Mouse (Mus musculus) heart, embryonic 12.5 days (tissue): ENCODE results near the gene Actl9. TPM values are rescaled to one million over a fixed set of nuclear protein-coding genes. Genes with fewer than 3 reads are reported as not detected.
A peak's percentile ranks its signal among the peaks of the same experiment; 100 is the strongest.

ENCODE experiments used
- ATAC-seq: fragments of 200-750 bp; cut with Nextera tagmentation; 2 replicates; pipeline ENCODE4 v1.8.0; 2017; ENCODE audit warnings: moderate TSS enrichment, moderate library complexity; ENCODE audit not compliant: insufficient number of reproducible peaks, low FRiP score
- H3K27ac ChIP-seq: fragments of 300-500 bp; sonication (generic); 2 replicates; pipeline ENCODE4 v1.5.1; 2016; ENCODE audit warnings: mild to moderate bottlenecking, moderate library complexity; ENCODE audit not compliant: poor library complexity, severe bottlenecking
- H3K27me3 ChIP-seq: fragments of 300-500 bp; sonication (generic); replicated peaks from 2 replicates; pipeline ENCODE4 v1.6.1; 2016; ENCODE audit warnings: mild to moderate bottlenecking, moderate library complexity
- H3K36me3 ChIP-seq: fragments of 300-500 bp; sonication (generic); 2 replicates; pipeline ENCODE4 v1.6.1; 2016; ENCODE audit warnings: mild to moderate bottlenecking, moderate library complexity
- H3K4me1 ChIP-seq: fragments of 300-500 bp; sonication (generic); replicated peaks from 2 replicates; pipeline ENCODE4 v1.6.1; 2016; ENCODE audit warnings: mild to moderate bottlenecking
- H3K4me2 ChIP-seq: fragments of 300-500 bp; sonication (generic); 2 replicates; pipeline ENCODE4 v1.6.1; 2016; ENCODE audit warnings: mild to moderate bottlenecking, moderate library complexity
- H3K4me3 ChIP-seq: fragments of 300-500 bp; sonication (generic); 2 replicates; pipeline ENCODE4 v1.5.1; 2016; ENCODE audit warnings: mild to moderate bottlenecking
- H3K9ac ChIP-seq: fragments of 300-500 bp; sonication (generic); 2 replicates; pipeline ENCODE4 v1.6.1; 2016; ENCODE audit warnings: mild to moderate bottlenecking, moderate library complexity
- H3K9me3 ChIP-seq: fragments of 300-500 bp; sonication (generic); replicated peaks from 2 replicates; pipeline ENCODE4 v1.6.1; 2016; ENCODE audit warnings: mild to moderate bottlenecking, moderate library complexity
- WGBS: fragments of 180-500 bp; shearing (Covaris S2); methylation state at CpG from one replicate; pipeline ENCODE4 v1.1.7; 2016; 5-methylcytosine and 5-hydroxymethylcytosine counted together
- polyA plus RNA-seq: library from polyadenylated mRNA; unstranded; fragments of >200 nt; fragmentation: Nextera tagmentation; extraction: Ambion mirVana; gene quantifications from 2 replicates; pipeline ENCODE4 v1.2.1, GENCODE M21; 2016

The Actl9 gene
- polyA plus RNA-seq: not detected in 2 replicates

DNA sequence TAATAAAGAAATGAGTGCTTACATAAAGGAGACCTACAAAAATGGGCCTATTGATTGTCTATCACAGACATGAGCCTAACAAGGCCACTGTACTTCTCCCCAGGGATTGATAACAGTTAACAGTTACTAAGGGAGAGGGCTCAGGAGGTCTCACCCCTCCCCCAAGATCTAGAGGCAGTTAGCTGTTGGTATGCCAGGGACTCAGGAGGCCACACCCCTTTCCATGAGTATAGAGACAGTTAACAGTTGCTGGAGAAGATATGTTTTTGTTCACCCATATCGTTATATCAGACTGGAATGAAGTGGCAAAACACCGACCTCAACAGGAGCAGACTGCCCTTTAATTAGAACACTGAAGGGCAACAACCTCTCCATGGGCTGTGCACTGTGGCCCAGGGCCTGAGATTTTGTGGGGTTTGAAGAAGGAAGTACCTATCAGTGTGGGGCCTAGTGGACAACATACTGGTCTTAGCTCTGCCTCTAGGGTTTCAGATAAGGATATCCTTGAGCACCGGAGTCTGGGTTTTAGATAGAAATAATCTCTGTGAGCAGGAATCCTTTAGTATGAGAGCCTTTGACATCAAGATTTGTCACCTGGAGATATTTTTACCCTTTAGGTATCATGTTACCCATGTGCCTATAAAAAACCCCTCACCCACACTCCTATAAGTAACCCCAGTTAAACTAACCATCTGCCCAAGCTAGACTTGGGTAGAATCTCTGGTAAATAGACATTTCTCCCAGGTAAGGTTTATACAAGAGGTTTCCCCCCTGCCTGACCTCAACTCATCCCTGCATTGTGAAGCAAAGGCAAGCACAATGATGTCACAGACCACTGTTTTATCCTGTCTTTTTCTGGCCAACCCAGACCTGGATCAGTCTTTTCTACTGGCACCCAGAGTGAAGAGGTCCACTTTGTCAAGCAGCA, at the start of gene Actl9:
Actl9 (plus strand) TSS at position 878 of the 928 bp plus-strand sequence.
- no peaks in the 10 kb centered on the region for H3K27me3 ChIP-seq
- no peaks in the 10 kb centered on the region for H3K36me3 ChIP-seq
- H3K9me3 ChIP-seq: no peaks in the 10 kb centered on the region
- no peak for ATAC-seq
- H3K9ac ChIP-seq: no peak within 1 kb of the TSS
- H3K27ac ChIP-seq: no peak within 1 kb of the TSS
- WGBS: 26% methylated on average over 3 of the region's 3 CpGs
- no peak within 1 kb of the TSS for H3K4me2 ChIP-seq
- H3K4me1 ChIP-seq: peaks cover 5% of the 10 kb centered on the region; the same call in 1 of the 2 replicates
- H3K4me3 ChIP-seq: no peak within 1 kb of the TSS

- peaks cover 47% of the 10 kb centered on the region for H3K36me3 ChIP-seq
These were observed 47.0 kb upstream of the Actl9 start for GRCm38 (mm10) chr17:33385705-33386104.

GRCm38 (mm10) chr17:33392271-33392670, 40.4 kb upstream of the Actl9 start:
- H3K4me1 ChIP-seq: peaks cover 7% of the 10 kb centered on the region
- H3K27me3 ChIP-seq: no peaks in the 10 kb centered on the region
- ATAC-seq: no peak
- WGBS: 92% methylated on average over 5 of the region's 5 CpGs
- no peak overlapping the region for H3K27ac ChIP-seq
- no peaks in the 10 kb centered on the region for H3K36me3 ChIP-seq
- H3K9me3 ChIP-seq: no peaks in the 10 kb centered on the region
- H3K4me3 ChIP-seq: no peak overlapping the region
- no peak overlapping the region for H3K9ac ChIP-seq
- no peak overlapping the region for H3K4me2 ChIP-seq

More at GRCm38 (mm10) chr17:33385705-33386104, 47.0 kb upstream of the Actl9 start:
- Histone ChIP-seq H3K9me3 (no peaks in the 10 kb centered on the region), H3K4me2 (no peak overlapping the region), H3K27me3 (no peaks in the 10 kb centered on the region), H3K27ac (no peak overlapping the region), H3K9ac (no peak overlapping the region), H3K4me3 (no peak overlapping the region), H3K4me1 (no peaks in the 10 kb centered on the region)
- no peak for ATAC-seq

DNA sequence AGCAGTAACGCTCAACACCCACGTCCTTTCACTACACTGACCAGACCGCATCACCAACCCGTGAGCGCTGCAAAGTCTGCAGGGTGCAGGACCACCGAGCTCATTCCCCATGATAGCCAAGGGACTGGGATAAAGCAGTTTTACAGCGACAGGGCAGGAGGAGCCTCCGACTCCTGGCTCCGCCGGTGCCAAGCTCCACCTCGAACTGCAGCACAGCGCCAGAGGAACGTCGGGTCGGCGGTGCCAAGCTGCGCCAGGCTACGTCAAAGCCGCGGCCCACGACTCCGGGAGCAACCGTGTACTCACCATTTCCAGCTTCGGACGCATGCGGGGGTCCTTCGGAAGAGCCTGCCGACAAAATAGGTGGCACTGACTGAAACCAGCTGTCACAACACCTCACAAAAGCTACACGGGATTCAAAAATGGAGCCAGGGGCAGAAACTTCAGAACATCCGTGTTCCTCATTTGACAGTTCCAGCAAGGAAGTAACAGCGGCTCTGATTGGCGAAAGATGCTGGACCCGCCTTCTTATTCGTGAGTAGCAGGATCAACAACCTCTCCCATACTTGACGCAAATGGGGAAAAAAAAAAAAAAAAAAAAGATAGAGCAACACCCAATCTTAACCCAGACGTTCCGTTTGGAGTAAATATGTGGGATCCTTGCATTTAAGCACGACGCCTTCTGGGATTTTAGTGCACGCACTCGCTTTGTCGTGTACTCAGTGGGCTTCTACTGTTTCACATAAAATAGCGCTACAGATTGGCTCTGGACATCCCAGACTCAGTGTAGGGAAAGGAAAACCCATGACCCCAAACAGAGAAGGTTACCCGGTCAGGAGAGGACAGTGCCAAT, 38.3 kb upstream of the Actl9 start, which contains the start of gene Zfp101:
Zfp101 (minus strand) TSS at position 460 of the 853 bp plus-strand sequence.
- H3K9ac ChIP-seq: peak within 1 kb of the TSS; percentile 82
- no peaks in the 10 kb centered on the region for H3K36me3 ChIP-seq
- no peaks in the 10 kb centered on the region for H3K9me3 ChIP-seq
- no peaks in the 10 kb centered on the region for H3K27me3 ChIP-seq
- peak within 1 kb of the TSS; percentile 74 for H3K4me3 ChIP-seq
- ATAC-seq: peak; percentile 96
- under 1% methylated on average over 44 of the region's 44 CpGs for WGBS
- H3K27ac ChIP-seq: peak within 1 kb of the TSS; percentile 60
- H3K4me2 ChIP-seq: peak within 1 kb of the TSS; percentile 76
- H3K4me1 ChIP-seq: peaks cover 7% of the 10 kb centered on the region

DNA sequence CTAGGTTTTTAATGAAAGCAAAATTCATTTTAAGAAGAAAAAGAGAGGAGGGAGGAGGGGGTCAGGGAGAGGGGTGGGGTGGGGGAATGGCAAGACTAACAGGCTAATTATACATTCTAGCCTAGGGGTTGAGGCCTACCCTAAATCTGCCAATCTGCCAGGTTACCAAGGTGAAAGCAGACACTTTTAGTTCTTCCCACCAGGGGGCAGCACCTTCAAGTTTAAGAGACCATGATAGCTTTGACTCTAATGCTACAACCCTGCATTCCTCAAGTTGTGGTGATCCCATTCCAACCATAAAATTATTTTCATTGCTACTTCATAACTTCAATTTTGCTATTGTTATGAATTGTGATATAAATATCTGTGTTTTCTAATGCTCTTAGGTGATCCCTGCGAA, 6.5 kb downstream of the Actl9 start:
- Histone ChIP-seq H3K27ac (no peak overlapping the region), H3K9ac (no peak overlapping the region), H3K4me2 (no peak overlapping the region), H3K4me1 (peaks cover 11% of the 10 kb centered on the region), H3K27me3 (no peaks in the 10 kb centered on the region), H3K36me3 (no peaks in the 10 kb centered on the region), H3K9me3 (no peaks in the 10 kb centered on the region), H3K4me3 (no peak overlapping the region)
- ATAC-seq: no peak; the same call in 1 of the 2 replicates
- WGBS: 74% methylated on average over 1 of the region's 1 CpGs

DNA sequence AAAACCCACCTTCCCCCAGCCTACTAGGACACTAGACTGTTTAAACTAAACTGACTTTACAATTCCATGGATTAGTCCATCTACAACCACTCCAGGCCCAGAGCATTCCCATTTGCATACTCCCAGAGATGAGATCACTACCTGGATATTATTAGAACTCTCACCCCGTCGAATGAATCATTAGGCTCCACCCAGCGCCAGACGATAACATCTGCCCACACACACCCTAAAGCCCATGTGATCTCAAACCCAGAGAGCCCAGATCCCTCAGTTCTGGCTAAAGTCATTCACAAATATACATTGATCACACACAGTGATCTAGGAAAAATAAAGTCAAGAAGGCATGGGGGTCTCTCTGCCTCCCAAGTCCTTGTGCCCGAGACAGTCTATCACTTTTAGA, 7.2 kb downstream of the Actl9 start:
- Histone ChIP-seq H3K27me3 (no peaks in the 10 kb centered on the region), H3K36me3 (no peaks in the 10 kb centered on the region), H3K4me2 (no peak overlapping the region), H3K9ac (no peak overlapping the region), H3K27ac (no peak overlapping the region), H3K4me3 (no peak overlapping the region), H3K9me3 (no peaks in the 10 kb centered on the region), H3K4me1 (peaks cover 11% of the 10 kb centered on the region)
- WGBS: 36% methylated on average over 5 of the region's 5 CpGs
- no peak for ATAC-seq

GRCm38 (mm10) chr17:33441159-33441558, 8.5 kb downstream of the Actl9 start:
- H3K4me1 ChIP-seq: peaks cover 11% of the 10 kb centered on the region
- no peak overlapping the region for H3K4me2 ChIP-seq
- H3K27me3 ChIP-seq: no peaks in the 10 kb centered on the region
- H3K27ac ChIP-seq: no peak overlapping the region
- no peak for ATAC-seq
- no peak overlapping the region for H3K9ac ChIP-seq
- H3K4me3 ChIP-seq: no peak overlapping the region
- H3K9me3 ChIP-seq: no peaks in the 10 kb centered on the region
- no peaks in the 10 kb centered on the region for H3K36me3 ChIP-seq

DNA sequence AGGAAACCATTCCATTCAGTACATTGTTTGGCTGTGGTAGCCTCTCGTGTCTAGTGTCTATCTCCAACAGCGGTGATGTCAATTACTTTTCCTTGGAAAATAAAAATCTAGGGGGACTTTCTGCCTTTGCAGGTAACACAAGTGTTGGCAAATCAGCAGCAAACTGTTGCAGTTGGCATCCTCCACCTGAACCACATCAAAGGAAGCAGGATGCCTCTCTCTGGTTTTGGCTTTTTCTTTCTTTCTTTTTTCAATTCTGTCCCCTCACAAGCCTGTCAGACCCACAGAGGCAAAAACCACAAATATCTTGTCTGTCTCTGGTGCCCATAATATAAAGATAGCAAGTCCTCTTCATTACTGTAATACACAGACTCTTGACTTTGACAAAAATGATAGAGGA, 23.9 kb downstream of the Actl9 start:
- Histone ChIP-seq H3K4me2 (no peak overlapping the region), H3K27me3 (no peaks in the 10 kb centered on the region), H3K4me3 (no peak overlapping the region), H3K4me1 (no peaks in the 10 kb centered on the region), H3K27ac (no peak overlapping the region), H3K9ac (no peak overlapping the region), H3K36me3 (no peaks in the 10 kb centered on the region), H3K9me3 (no peaks in the 10 kb centered on the region)
- 76% methylated on average over 2 of the region's 2 CpGs for WGBS
- no peak for ATAC-seq

DNA sequence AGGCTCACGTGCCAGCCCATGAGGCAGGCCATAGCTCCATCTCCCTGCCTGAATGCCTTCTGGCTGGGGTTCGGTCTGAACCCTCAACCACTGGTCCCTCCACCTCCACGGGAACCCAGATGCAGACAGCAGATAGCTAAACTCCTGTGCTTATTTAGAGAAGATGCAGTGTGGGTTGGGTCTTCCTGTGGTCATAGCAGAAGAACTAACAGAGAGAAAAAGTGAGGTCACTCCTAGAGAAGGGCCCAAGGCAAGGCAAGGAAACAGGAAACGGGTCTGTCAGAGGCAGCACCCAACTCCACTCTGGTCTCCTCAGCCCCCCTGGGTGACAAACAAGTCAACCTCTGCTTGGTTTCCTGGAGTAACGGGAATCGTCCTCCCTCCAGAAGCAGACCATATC, 38.5 kb downstream of the Actl9 start:
- Histone ChIP-seq H3K4me1 (no peaks in the 10 kb centered on the region), H3K9ac (no peak overlapping the region), H3K9me3 (no peaks in the 10 kb centered on the region), H3K4me3 (no peak overlapping the region), H3K36me3 (no peaks in the 10 kb centered on the region), H3K27ac (no peak overlapping the region), H3K4me2 (no peak overlapping the region), H3K27me3 (no peaks in the 10 kb centered on the region)
- WGBS: 48% methylated on average over 6 of the region's 6 CpGs
- no peak for ATAC-seq
